Mouse (Mus musculus) common myeloid progenitor, adult 5-6 weeks (primary cell): Measurements from ENCODE around the gene Cped1. TPM values are rescaled to one million over a fixed set of nuclear protein-coding genes. Genes with fewer than 3 reads are reported as not detected.

Source experiments
- ATAC-seq: replicated peaks from 2 replicates; pipeline ENCODE4 v1.8.0; 2016; ENCODE audit warnings: low read depth, mild to moderate bottlenecking, moderate TSS enrichment, inconsistent platforms; ENCODE audit not compliant: poor library complexity, severe bottlenecking
- total RNA-seq: library from RNA; stranded (forward); fragments of 200-1000, 187-1606 nt; gene quantifications from 2 replicates; pipeline ENCODE4 v1.2.3, GENCODE M21; 2017

Cped1 gene
- total RNA-seq, 1 experiment from 2014 or later: 2.9 TPM

- ATAC-seq: peak; percentile 96
Observed at GRCm38 (mm10) chr6:22124575-22125330, 139.0 kb downstream of the Cped1 start.

GRCm38 (mm10) chr6:22135038-22135631 lies 149.4 kb downstream of the Cped1 start:
- ATAC-seq: peak; percentile 98

GRCm38 (mm10) chr6:22136805-22137204 lies 151.1 kb downstream of the Cped1 start:
- no peak for ATAC-seq

GRCm38 (mm10) chr6:22140786-22141185 lies 155.1 kb downstream of the Cped1 start:
- ATAC-seq: no peak

- ATAC-seq: no peak
Observed at GRCm38 (mm10) chr6:22147236-22147635, 161.5 kb downstream of the Cped1 start.

GRCm38 (mm10) chr6:22148511-22148910 lies 162.8 kb downstream of the Cped1 start:
- ATAC-seq: no peak

GRCm38 (mm10) chr6:22157461-22157860 lies 171.7 kb downstream of the Cped1 start:
- no peak for ATAC-seq

- ATAC-seq: no peak
Observed at GRCm38 (mm10) chr6:22161944-22162343, 176.2 kb downstream of the Cped1 start.

GRCm38 (mm10) chr6:22168388-22168787 lies 182.7 kb downstream of the Cped1 start:
- ATAC-seq: no peak

GRCm38 (mm10) chr6:22178721-22179295 lies 193.1 kb downstream of the Cped1 start:
- no peak for ATAC-seq

GRCm38 (mm10) chr6:22180316-22180715 lies 194.6 kb downstream of the Cped1 start:
- peak; percentile 74 for ATAC-seq

GRCm38 (mm10) chr6:22186967-22187366 lies 201.3 kb downstream of the Cped1 start:
- no peak for ATAC-seq

- ATAC-seq: no peak
Observed at GRCm38 (mm10) chr6:22189346-22190335, 203.9 kb downstream of the Cped1 start.

- no peak for ATAC-seq
Observed at GRCm38 (mm10) chr6:22198603-22199002, 212.9 kb downstream of the Cped1 start.

- no peak for ATAC-seq
Observed at GRCm38 (mm10) chr6:22199473-22199872, 213.8 kb downstream of the Cped1 start.

GRCm38 (mm10) chr6:22200133-22200532 lies 214.4 kb downstream of the Cped1 start:
- no peak for ATAC-seq

GRCm38 (mm10) chr6:22201879-22202278 lies 216.2 kb downstream of the Cped1 start:
- no peak for ATAC-seq

GRCm38 (mm10) chr6:22205030-22205750 lies 219.5 kb downstream of the Cped1 start:
- ATAC-seq: no peak

GRCm38 (mm10) chr6:22205751-22206121 lies 220.0 kb downstream of the Cped1 start:
- ATAC-seq: no peak

- no peak for ATAC-seq
Observed at GRCm38 (mm10) chr6:22206179-22206578, 220.5 kb downstream of the Cped1 start.
